Mouse (Mus musculus) forebrain, embryonic 11.5 days (tissue): ENCODE results near the gene Gpc3. TPM values are rescaled to one million over a fixed set of nuclear protein-coding genes. Genes with fewer than 3 reads are reported as not detected.
"Not testable (repeated sequence)": the region's sequence is repeated elsewhere in the genome, so short reads cannot be mapped to it uniquely, and the experiment has no call there.

Source experiments
- ATAC-seq: fragments of 200-750 bp; cut with Nextera tagmentation; replicated peaks from 2 replicates; pipeline ENCODE4 v1.8.0; 2017; ENCODE audit warnings: moderate TSS enrichment; ENCODE audit not compliant: low FRiP score
- DNase-seq: peaks from one replicate; pipeline ENCODE4 v3.0.0-alpha.2; 2017; ENCODE audit warnings: low spot score
- H3K27ac ChIP-seq: fragments of 300-500 bp; sonication (generic); 2 replicates; pipeline ENCODE4 v1.5.1; 2014; ENCODE audit warnings: low read depth, low read length
- H3K27me3 ChIP-seq: fragments of 300-500 bp; sonication (generic); 2 replicates; pipeline ENCODE4 v1.6.1; 2014; ENCODE audit warnings: mild to moderate bottlenecking, low read length, mixed read lengths; ENCODE audit not compliant: control insufficient read depth, insufficient read depth
- H3K36me3 ChIP-seq: fragments of 300-500 bp; sonication (generic); 2 replicates; pipeline ENCODE4 v1.6.1; 2014; ENCODE audit warnings: mild to moderate bottlenecking, low read length, moderate library complexity, mixed read lengths; ENCODE audit not compliant: control insufficient read depth, insufficient read depth
- H3K4me1 ChIP-seq: fragments of 300-500 bp; sonication (generic); replicated peaks from 2 replicates; pipeline ENCODE4 v1.6.1; 2014; ENCODE audit warnings: low read length, mixed read lengths; ENCODE audit not compliant: control insufficient read depth, insufficient read depth
- H3K4me2 ChIP-seq: fragments of 300-500 bp; sonication (generic); 2 replicates; pipeline ENCODE4 v1.6.1; 2014; ENCODE audit warnings: low read depth, mild to moderate bottlenecking, low read length, moderate library complexity, mixed read lengths; ENCODE audit not compliant: severe bottlenecking
- H3K4me3 ChIP-seq: fragments of 300-500 bp; sonication (generic); 2 replicates; pipeline ENCODE4 v1.5.1; 2014; ENCODE audit warnings: low read depth, low read length
- H3K9ac ChIP-seq: fragments of 300-500 bp; sonication (generic); 2 replicates; pipeline ENCODE4 v1.6.1; 2014; ENCODE audit warnings: low read length
- H3K9me3 ChIP-seq: fragments of 300-500 bp; sonication (generic); 2 replicates; pipeline ENCODE4 v1.6.1; 2016; ENCODE audit warnings: low read length, mixed read lengths; ENCODE audit not compliant: control insufficient read depth
- WGBS: fragments of 180-500 bp; shearing (Covaris S2); extraction: QIAGEN DNeasy Blood & Tissue Kit; methylation state at CpG from one replicate; pipeline ENCODE4 v1.1.7; 2014; 5-methylcytosine and 5-hydroxymethylcytosine counted together
- polyA plus RNA-seq: library from polyadenylated mRNA; unstranded; fragments of >200 nt; fragmentation: Nextera tagmentation; extraction: Ambion mirVana; gene quantifications from 2 replicates; pipeline ENCODE4 v1.2.1, GENCODE M21; 2014

Gpc3 gene
- polyA plus RNA-seq, 1 experiment from 2014 or later: 187 TPM

DNA sequence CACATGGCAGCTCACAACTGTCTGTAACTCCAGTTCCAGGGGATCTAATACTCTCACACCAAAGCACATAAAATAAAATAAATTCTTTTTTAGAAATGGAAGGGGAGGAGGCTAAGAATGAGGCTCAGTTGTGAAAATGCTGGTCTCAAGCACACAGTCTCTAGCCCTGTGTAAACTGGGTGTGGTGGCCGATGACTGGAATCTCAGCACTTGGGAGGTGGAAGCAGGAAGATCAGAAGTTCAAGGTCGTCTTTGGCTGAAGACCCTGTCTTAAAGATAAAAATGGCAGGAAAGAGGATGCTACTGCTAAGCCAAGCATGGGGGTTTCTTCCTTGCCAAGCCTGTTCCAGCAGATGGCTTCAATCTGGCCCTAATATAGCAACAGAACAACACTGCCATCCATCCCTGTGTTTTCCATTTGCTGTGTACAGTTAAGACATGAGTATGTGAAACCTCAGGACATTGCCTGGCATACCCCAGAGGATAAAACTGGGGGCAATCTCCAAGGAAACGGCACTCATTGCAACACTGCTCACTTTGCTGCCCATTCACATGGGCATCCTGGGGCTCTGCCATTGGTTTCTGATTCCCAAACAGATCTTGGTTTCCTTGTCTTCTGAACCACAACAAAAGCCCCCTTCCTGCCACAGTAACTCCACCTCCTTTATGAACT, 334.9 kb downstream of the Gpc3 start:
- DNase-seq (no peak), ATAC-seq (no peak)
- H3K36me3 ChIP-seq: no peaks in the 10 kb centered on the region
- no peak overlapping the region for H3K4me2 ChIP-seq
- no peaks in the 10 kb centered on the region; the same call in 1 of the 2 replicates for H3K27me3 ChIP-seq
- H3K4me1 ChIP-seq: no peaks in the 10 kb centered on the region
- 69% methylated on average over 3 of the region's 3 CpGs for WGBS
- no peak overlapping the region for H3K4me3 ChIP-seq
- H3K9ac ChIP-seq: no peak overlapping the region
- no peaks in the 10 kb centered on the region for H3K9me3 ChIP-seq
- H3K27ac ChIP-seq: no peak overlapping the region

DNA sequence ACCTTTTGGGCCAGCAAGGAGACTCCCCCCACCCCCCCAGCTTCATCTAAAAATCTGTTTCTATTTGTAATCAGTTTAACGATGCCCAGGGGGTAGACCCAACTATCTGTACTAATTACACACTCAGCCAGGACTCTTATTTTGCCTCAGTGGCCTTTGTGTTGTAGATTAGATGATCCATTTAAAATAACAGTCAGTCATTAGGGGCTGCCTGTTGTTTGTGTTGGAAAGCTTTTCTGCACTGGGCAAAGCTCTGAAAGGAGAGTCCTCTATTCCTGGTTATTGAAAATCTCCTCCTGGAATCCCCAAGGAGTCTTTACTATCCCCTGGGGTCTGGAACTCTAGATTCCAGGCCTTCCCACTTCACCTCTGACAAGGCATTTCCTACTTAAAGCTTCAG, 336.2 kb downstream of the Gpc3 start:
- Histone ChIP-seq H3K4me2 (no peak overlapping the region), H3K27me3 (no peaks in the 10 kb centered on the region; the same call in 1 of the 2 replicates), H3K36me3 (no peaks in the 10 kb centered on the region), H3K9ac (no peak overlapping the region), H3K4me1 (no peaks in the 10 kb centered on the region), H3K4me3 (no peak overlapping the region), H3K27ac (no peak overlapping the region), H3K9me3 (no peaks in the 10 kb centered on the region)
- WGBS: 40% methylated on average over 1 of the region's 1 CpGs
- DNase-seq (no peak), ATAC-seq (no peak)

- WGBS: 82% methylated on average over 7 of the region's 7 CpGs
- H3K9me3 ChIP-seq: no peaks in the 10 kb centered on the region
- H3K4me2 ChIP-seq: no peak overlapping the region
- ATAC-seq: no peak
- no peak overlapping the region for H3K4me3 ChIP-seq
- H3K27me3 ChIP-seq: no peaks in the 10 kb centered on the region; the same call in 1 of the 2 replicates
- no peak overlapping the region for H3K27ac ChIP-seq
- H3K36me3 ChIP-seq: no peaks in the 10 kb centered on the region
- DNase-seq: no peak
- H3K9ac ChIP-seq: no peak overlapping the region
- no peaks in the 10 kb centered on the region for H3K4me1 ChIP-seq
These were observed 340.7 kb downstream of the Gpc3 start for GRCm38 (mm10) chrX:52273016-52273415.

GRCm38 (mm10) chrX:52261991-52262390, 351.8 kb downstream of the Gpc3 start:
- DNase-seq (no peak), ATAC-seq (no peak)
- Histone ChIP-seq H3K4me2 (no peak overlapping the region), H3K36me3 (no peaks in the 10 kb centered on the region), H3K4me3 (no peak overlapping the region), H3K9ac (no peak overlapping the region), H3K27me3 (peaks cover 2% of the 10 kb centered on the region; the same call in 1 of the 2 replicates), H3K9me3 (no peaks in the 10 kb centered on the region), H3K27ac (no peak overlapping the region), H3K4me1 (no peaks in the 10 kb centered on the region)
- 96% methylated on average over 11 of the region's 11 CpGs for WGBS

- Histone ChIP-seq H3K4me1 (no peaks in the 10 kb centered on the region), H3K27me3 (peaks cover 2% of the 10 kb centered on the region; the same call in 1 of the 2 replicates), H3K9ac (no peak overlapping the region), H3K4me2 (no peak overlapping the region), H3K36me3 (no peaks in the 10 kb centered on the region), H3K27ac (no peak overlapping the region), H3K4me3 (no peak overlapping the region), H3K9me3 (no peaks in the 10 kb centered on the region)
- DNase-seq (no peak), ATAC-seq (no peak)
- 84% methylated on average over 7 of the region's 7 CpGs for WGBS
These were observed 352.2 kb downstream of the Gpc3 start for GRCm38 (mm10) chrX:52261546-52261945.

- DNase-seq, H3K9ac ChIP-seq, H3K36me3 ChIP-seq, H3K4me2 ChIP-seq, H3K4me3 ChIP-seq, ATAC-seq, H3K9me3 ChIP-seq, H3K27ac ChIP-seq, H3K4me1 ChIP-seq, H3K27me3 ChIP-seq: not testable (repeated sequence)
- WGBS: 75% methylated on average over 1 of the region's 1 CpGs
These were observed 354.0 kb downstream of the Gpc3 start for GRCm38 (mm10) chrX:52259771-52260170.

DNA sequence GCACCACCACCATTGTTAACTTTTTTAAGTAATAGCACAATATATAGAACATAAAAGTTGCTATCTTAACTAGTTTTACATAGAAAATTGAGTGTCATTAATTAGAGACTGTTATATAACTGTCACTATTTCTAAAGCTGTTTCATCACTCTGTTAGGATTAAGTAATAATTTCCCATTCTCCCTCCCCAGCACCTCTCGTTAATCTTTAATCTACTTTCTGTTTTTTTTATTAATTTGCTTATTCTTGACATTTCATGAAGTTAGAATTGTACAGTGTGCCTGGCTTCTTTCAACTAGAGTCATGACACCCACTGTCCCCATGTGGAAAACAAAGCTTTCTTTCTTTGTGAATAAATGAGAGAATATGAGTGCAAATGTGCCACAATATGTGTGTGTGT, 359.2 kb downstream of the Gpc3 start:
- Histone ChIP-seq H3K4me2 (no peak overlapping the region), H3K36me3 (no peaks in the 10 kb centered on the region), H3K27ac (no peak overlapping the region), H3K4me3 (no peak overlapping the region), H3K4me1 (no peaks in the 10 kb centered on the region), H3K9me3 (no peaks in the 10 kb centered on the region), H3K27me3 (no peaks in the 10 kb centered on the region; the same call in 1 of the 2 replicates), H3K9ac (no peak overlapping the region)
- DNase-seq: no peak
- 80% methylated on average over 1 of the region's 1 CpGs for WGBS
- no peak for ATAC-seq

DNA sequence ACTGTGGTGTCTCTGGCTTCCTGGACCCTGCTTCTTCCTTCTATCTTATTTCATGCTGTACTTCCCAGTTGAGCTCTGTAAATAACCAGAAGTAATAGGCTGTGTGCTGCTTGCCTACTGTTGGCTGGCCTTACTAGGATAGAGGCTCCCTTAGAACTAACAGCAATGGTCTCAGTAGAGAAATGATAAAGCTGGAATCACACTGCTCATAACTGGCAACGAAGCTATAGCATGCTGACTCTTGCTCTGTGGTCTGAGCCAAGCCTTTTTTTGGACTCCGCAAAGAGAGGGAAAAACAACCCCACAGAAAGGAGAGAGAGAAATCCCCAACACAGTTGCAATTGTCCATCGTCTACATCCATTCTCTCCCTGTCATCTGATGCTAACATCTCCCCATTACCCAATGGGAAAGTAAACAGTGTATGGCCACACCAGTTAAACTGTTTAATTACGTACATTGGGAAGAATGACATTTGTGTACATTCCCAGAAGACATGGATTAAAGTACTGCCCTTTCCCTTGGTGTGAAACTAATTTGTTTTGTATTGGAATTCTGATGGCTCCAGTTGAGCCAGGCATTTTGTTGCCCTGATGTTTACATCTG, 368.0 kb downstream of the Gpc3 start:
- no peak for ATAC-seq
- H3K36me3 ChIP-seq: no peaks in the 10 kb centered on the region

GRCm38 (mm10) chrX:52237470-52237869, 376.3 kb downstream of the Gpc3 start:
- H3K4me3 ChIP-seq: no peak overlapping the region
- DNase-seq (no peak), ATAC-seq (no peak)
- no peaks in the 10 kb centered on the region for H3K27me3 ChIP-seq
- H3K4me1 ChIP-seq: no peaks in the 10 kb centered on the region
- H3K36me3 ChIP-seq: no peaks in the 10 kb centered on the region
- H3K9me3 ChIP-seq: no peaks in the 10 kb centered on the region
- H3K27ac ChIP-seq: no peak overlapping the region
- H3K9ac ChIP-seq: no peak overlapping the region
- no peak overlapping the region for H3K4me2 ChIP-seq
- WGBS: 86% methylated on average over 4 of the region's 4 CpGs

More for the DNA sequence above, 368.0 kb downstream of the Gpc3 start:
- H3K4me2 ChIP-seq: no peak overlapping the region
- H3K4me1 ChIP-seq: no peaks in the 10 kb centered on the region
- no peaks in the 10 kb centered on the region for H3K9me3 ChIP-seq
- no peak overlapping the region for H3K4me3 ChIP-seq
- no peaks in the 10 kb centered on the region; the same call in 1 of the 2 replicates for H3K27me3 ChIP-seq
- no peak for DNase-seq
- H3K9ac ChIP-seq: no peak overlapping the region
- WGBS: 77% methylated on average over 4 of the region's 4 CpGs
- H3K27ac ChIP-seq: no peak overlapping the region
